Mouse (Mus musculus) embryo, embryonic 9.5 days (tissue): ENCODE measurements around the gene Klhl3.
A peak's percentile ranks its signal among the peaks of the same experiment; 100 is the strongest.

Experiments used
- DNase-seq: peaks from one replicate; pipeline ENCODE4 v3.0.0-alpha.2; 2017; ENCODE audit errors: extremely low spot score

Gene Klhl3

GRCm38 (mm10) chr13:58066496-58067389 lies 46.6 kb downstream of the Klhl3 start:
- DNase-seq: no peak

GRCm38 (mm10) chr13:58066081-58066495 lies 47.3 kb downstream of the Klhl3 start:
- DNase-seq: no peak

GRCm38 (mm10) chr13:58065316-58065715 lies 48.1 kb downstream of the Klhl3 start:
- DNase-seq: no peak

GRCm38 (mm10) chr13:58057953-58058870 lies 55.2 kb downstream of the Klhl3 start:
- peak; percentile 52 for DNase-seq

GRCm38 (mm10) chr13:58056618-58057017 lies 56.8 kb downstream of the Klhl3 start:
- DNase-seq: no peak

- no peak for DNase-seq
Observed at GRCm38 (mm10) chr13:58053628-58054027, 59.8 kb downstream of the Klhl3 start.

GRCm38 (mm10) chr13:58051654-58052053 lies 61.7 kb downstream of the Klhl3 start:
- DNase-seq: no peak

- DNase-seq: no peak
Observed at GRCm38 (mm10) chr13:58051251-58051650, 62.1 kb downstream of the Klhl3 start.

- DNase-seq: no peak
Observed at GRCm38 (mm10) chr13:58049121-58049520, 64.3 kb downstream of the Klhl3 start.

- no peak for DNase-seq
Observed at GRCm38 (mm10) chr13:58048076-58048475, 65.3 kb downstream of the Klhl3 start.

- no peak for DNase-seq
Observed at GRCm38 (mm10) chr13:58046178-58046577, 67.2 kb downstream of the Klhl3 start.

GRCm38 (mm10) chr13:58045278-58045677 lies 68.1 kb downstream of the Klhl3 start:
- no peak for DNase-seq

GRCm38 (mm10) chr13:58043278-58043677 lies 70.1 kb downstream of the Klhl3 start:
- no peak for DNase-seq

GRCm38 (mm10) chr13:58040112-58040511 lies 73.3 kb downstream of the Klhl3 start:
- no peak for DNase-seq

- no peak for DNase-seq
Observed at GRCm38 (mm10) chr13:58037506-58037905, 75.9 kb downstream of the Klhl3 start.

GRCm38 (mm10) chr13:58035470-58036156 lies 77.8 kb downstream of the Klhl3 start:
- DNase-seq: no peak

- DNase-seq: no peak
Observed at GRCm38 (mm10) chr13:58034985-58035384, 78.4 kb downstream of the Klhl3 start.

GRCm38 (mm10) chr13:58034507-58034906 lies 78.9 kb downstream of the Klhl3 start:
- DNase-seq: no peak

GRCm38 (mm10) chr13:58031755-58032154 lies 81.6 kb downstream of the Klhl3 start:
- DNase-seq: peak; percentile 72

GRCm38 (mm10) chr13:58027115-58027514 lies 86.3 kb downstream of the Klhl3 start:
- no peak for DNase-seq

- DNase-seq: no peak
Observed at GRCm38 (mm10) chr13:58025701-58026414, 87.5 kb downstream of the Klhl3 start.
